Mouse (Mus musculus) embryonic fibroblast, embryonic 13.5 days (primary cell): ENCODE measurements around the gene Mrpl4. TPM values are rescaled to one million over a fixed set of nuclear protein-coding genes. Genes with fewer than 3 reads are reported as not detected.
A peak's percentile ranks its signal among the peaks of the same experiment; 100 is the strongest.

Experiments
- H3K27ac ChIP-seq: 2 replicates; pipeline ENCODE4 v1.5.1; 2012; ENCODE audit warnings: low read length, control low read depth, inconsistent platforms; ENCODE audit not compliant: insufficient read depth
- H3K4me1 ChIP-seq: 2 replicates; pipeline ENCODE4 v1.6.1; 2011; ENCODE audit warnings: low read length; ENCODE audit not compliant: control insufficient read depth, insufficient read depth
- H3K4me3 ChIP-seq: 2 replicates; pipeline ENCODE4 v1.5.1; 2011; ENCODE audit warnings: mild to moderate bottlenecking, control low read depth, low read length; ENCODE audit not compliant: insufficient read depth
- CTCF ChIP-seq: IDR thresholded peaks from 2 replicates; pipeline ENCODE4 v1.5.1; 2011; ENCODE audit warnings: mild to moderate bottlenecking, control low read depth, low read length, moderate library complexity, borderline replicate concordance; ENCODE audit not compliant: insufficient read depth
- POLR2A ChIP-seq: IDR thresholded peaks from 2 replicates; pipeline ENCODE4 v1.6.1; 2011; ENCODE audit warnings: low read depth, mild to moderate bottlenecking, control low read depth, low read length, moderate library complexity
- polyA plus RNA-seq: library from polyadenylated mRNA; stranded (reverse); fragments of >200 nt; gene quantifications from 2 replicates; pipeline ENCODE4 v1.2.4, GENCODE M21; 2011; ENCODE audit warnings: low read depth; ENCODE audit not compliant: missing spikeins, insufficient read length

Mrpl4 gene
- polyA plus RNA-seq: 43.7 and 43.9 TPM in 2 replicates

GRCm38 (mm10) chr9:21002627-21003551 lies at the start of gene Mrpl4:
Gene Mrpl4 (plus strand): TSS chr9:21002738.
- Histone ChIP-seq H3K4me1 (no peaks in the 10 kb centered on the region), H3K27ac (no peak within 1 kb of the TSS), H3K4me3 (peak within 1 kb of the TSS; percentile 90)
- TF ChIP-seq POLR2A (peak; percentile 81), CTCF (no peak)

GRCm38 (mm10) chr9:20956989-20957388 lies 45.5 kb upstream of the Mrpl4 start:
- H3K4me1 ChIP-seq: peaks cover 2% of the 10 kb centered on the region; the same call in 1 of the 2 replicates
- no peak for TF ChIP-seq POLR2A
- TF ChIP-seq CTCF: no peak
- H3K27ac ChIP-seq: no peak overlapping the region
- no peak overlapping the region for H3K4me3 ChIP-seq

GRCm38 (mm10) chr9:20959430-20959938 lies 43.1 kb upstream of the Mrpl4 start, which contains the start of gene Dnmt1:
Gene Dnmt1 (minus strand): TSS chr9:20959888.
- H3K4me1 ChIP-seq: peaks cover 2% of the 10 kb centered on the region; the same call in 1 of the 2 replicates
- no peak within 1 kb of the TSS for H3K27ac ChIP-seq
- H3K4me3 ChIP-seq: no peak within 1 kb of the TSS
- TF ChIP-seq POLR2A: no peak
- TF ChIP-seq CTCF: no peak

- TF ChIP-seq POLR2A: no peak
- no peak for TF ChIP-seq CTCF
- Histone ChIP-seq H3K4me3 (no peak overlapping the region), H3K27ac (no peak overlapping the region), H3K4me1 (peaks cover 2% of the 10 kb centered on the region; the same call in 1 of the 2 replicates)
These were observed 41.0 kb upstream of the Mrpl4 start for GRCm38 (mm10) chr9:20961557-20961956.

- H3K4me1 ChIP-seq: peaks cover 2% of the 10 kb centered on the region; the same call in 1 of the 2 replicates
- no peak overlapping the region for H3K4me3 ChIP-seq
- H3K27ac ChIP-seq: peak overlapping the region; percentile 9; the same call in 1 of the 2 replicates
- TF ChIP-seq POLR2A: no peak
- no peak for TF ChIP-seq CTCF
These were observed 36.9 kb upstream of the Mrpl4 start for GRCm38 (mm10) chr9:20965606-20966005.

GRCm38 (mm10) chr9:20966008-20966407 lies 36.5 kb upstream of the Mrpl4 start:
- H3K27ac ChIP-seq: peak overlapping the region; percentile 9; the same call in 1 of the 2 replicates
- peaks cover 2% of the 10 kb centered on the region; the same call in 1 of the 2 replicates for H3K4me1 ChIP-seq
- H3K4me3 ChIP-seq: no peak overlapping the region
- TF ChIP-seq CTCF (no peak), POLR2A (no peak)

GRCm38 (mm10) chr9:20966747-20967146 lies 35.8 kb upstream of the Mrpl4 start:
- Histone ChIP-seq H3K27ac (no peak overlapping the region), H3K4me1 (peaks cover 5% of the 10 kb centered on the region; the same call in 1 of the 2 replicates), H3K4me3 (no peak overlapping the region)
- TF ChIP-seq CTCF: no peak

- TF ChIP-seq POLR2A (no peak), CTCF (no peak)
- peaks cover 14% of the 10 kb centered on the region for H3K4me1 ChIP-seq
- H3K27ac ChIP-seq: peak overlapping the region; percentile 97
- no peak overlapping the region for H3K4me3 ChIP-seq
These were observed 30.8 kb upstream of the Mrpl4 start for GRCm38 (mm10) chr9:20971751-20972140.

- peak; percentile 74 for TF ChIP-seq POLR2A
- no peak for TF ChIP-seq CTCF
- H3K4me3 ChIP-seq: peak overlapping the region; percentile 3; the same call in 1 of the 2 replicates
- peaks cover 14% of the 10 kb centered on the region for H3K4me1 ChIP-seq
- H3K27ac ChIP-seq: peak overlapping the region; percentile 97
These were observed 30.2 kb upstream of the Mrpl4 start for GRCm38 (mm10) chr9:20972141-20972992.
